Mouse (Mus musculus) liver, adult 2 months (tissue): ENCODE measurements around the gene Kcnq1. TPM values are rescaled to one million over a fixed set of nuclear protein-coding genes. Genes with fewer than 3 reads are reported as not detected.

Source experiments
- DNase-seq: peaks from one replicate; pipeline ENCODE4 v3.0.0-alpha.2; 2011; ENCODE audit warnings: low read depth, low spot score; ENCODE audit errors: extremely low read depth
- H3K27ac ChIP-seq: fragments of 200-500 bp; replicated peaks from 2 replicates; pipeline ENCODE4 v1.5.1; 2012; ENCODE audit warnings: low read depth, mild to moderate bottlenecking, control low read depth, inconsistent platforms, low read length; ENCODE audit not compliant: insufficient read depth
- H3K27me3 ChIP-seq: fragments of 200-500 bp; 2 replicates; pipeline ENCODE4 v1.6.1; 2012; ENCODE audit warnings: mild to moderate bottlenecking, moderate library complexity, low read length, inconsistent platforms; ENCODE audit not compliant: control insufficient read depth, insufficient read depth
- H3K36me3 ChIP-seq: fragments of 200-500 bp; 2 replicates; pipeline ENCODE4 v1.6.1; 2012; ENCODE audit warnings: low read length, inconsistent platforms; ENCODE audit not compliant: control insufficient read depth, insufficient read depth
- H3K4me1 ChIP-seq: fragments of 200-500 bp; 2 replicates; pipeline ENCODE4 v1.6.1; 2011; ENCODE audit warnings: low read length; ENCODE audit not compliant: control insufficient read depth, insufficient read depth
- H3K4me3 ChIP-seq: fragments of 200-500 bp; 2 replicates; pipeline ENCODE4 v1.5.1; 2011; ENCODE audit warnings: low read depth, mild to moderate bottlenecking, control low read depth, low read length, moderate library complexity; ENCODE audit not compliant: insufficient read depth
- H3K79me2 ChIP-seq: fragments of 200-500 bp; 2 replicates; pipeline ENCODE4 v1.6.1; 2012; ENCODE audit warnings: inconsistent platforms, mild to moderate bottlenecking, low read length, moderate library complexity; ENCODE audit not compliant: control insufficient read depth, insufficient read depth
- H3K9ac ChIP-seq: fragments of 200-500 bp; 2 replicates; pipeline ENCODE4 v1.6.1; 2012; ENCODE audit warnings: low read depth, mild to moderate bottlenecking, control low read depth, inconsistent platforms, low read length
- CTCF ChIP-seq: fragments of 200-500 bp; IDR thresholded peaks from 2 replicates; pipeline ENCODE4 v1.5.1; 2011; ENCODE audit warnings: low read depth, low read length, control low read depth
- POLR2A ChIP-seq: fragments of 200-500 bp; IDR thresholded peaks from 2 replicates; pipeline ENCODE4 v1.6.1; 2011; ENCODE audit warnings: low read length, control low read depth; ENCODE audit not compliant: insufficient read depth; ENCODE audit errors: extremely low read depth
- WGBS: fragments of 180-500 bp; shearing (Covaris S2); methylation state at CpG from one replicate; pipeline ENCODE4 v1.1.7; 2018; 5-methylcytosine and 5-hydroxymethylcytosine counted together
- polyA plus RNA-seq: library from polyadenylated mRNA; depleted of rRNA; stranded (reverse); fragments of >200 nt; gene quantifications from 2 replicates; pipeline ENCODE4 v1.2.3, GENCODE M21; 2012
- total RNA-seq: library from RNA; depleted of rRNA; stranded (reverse); fragments of >200 nt; gene quantifications from 2 replicates; pipeline ENCODE4 v1.2.3, GENCODE M21; 2014

Kcnq1 gene
- total and polyA plus RNA-seq, 2 experiments, result 1.3 to 2.5 TPM

GRCm38 (mm10) chr7:143253126-143253871 is 147.1 kb downstream of the Kcnq1 start:
- Histone ChIP-seq H3K36me3 (peaks cover 5% of the 10 kb centered on the region), H3K4me1 (no peaks in the 10 kb centered on the region), H3K27me3 (no peaks in the 10 kb centered on the region), H3K9ac (no peak overlapping the region), H3K79me2 (no peaks in the 10 kb centered on the region; the same call in 1 of the 2 replicates), H3K4me3 (no peak overlapping the region), H3K27ac (no peak overlapping the region)
- WGBS, result 96% methylated on average over 6 of the region's 6 CpGs
- TF ChIP-seq POLR2A, result no peak
- TF ChIP-seq CTCF, result no peak
- DNase-seq, result no peak

GRCm38 (mm10) chr7:143254901-143255300 is 148.7 kb downstream of the Kcnq1 start:
- H3K36me3 ChIP-seq, result peaks cover 5% of the 10 kb centered on the region
- 100% methylated on average over 2 of the region's 2 CpGs for WGBS
- no peak overlapping the region for H3K4me3 ChIP-seq
- no peaks in the 10 kb centered on the region for H3K4me1 ChIP-seq
- DNase-seq, result no peak
- H3K9ac ChIP-seq, result no peak overlapping the region
- H3K79me2 ChIP-seq, result no peaks in the 10 kb centered on the region; the same call in 1 of the 2 replicates
- no peak overlapping the region for H3K27ac ChIP-seq
- TF ChIP-seq POLR2A (no peak), CTCF (no peak)
- H3K27me3 ChIP-seq, result no peaks in the 10 kb centered on the region

- Histone ChIP-seq H3K79me2 (peaks cover 5% of the 10 kb centered on the region; the same call in 1 of the 2 replicates), H3K9ac (no peak overlapping the region), H3K27ac (no peak overlapping the region), H3K27me3 (no peaks in the 10 kb centered on the region), H3K4me3 (no peak overlapping the region), H3K4me1 (no peaks in the 10 kb centered on the region), H3K36me3 (peaks cover 2% of the 10 kb centered on the region; the same call in 1 of the 2 replicates)
- no peak for DNase-seq
- TF ChIP-seq CTCF, result no peak
- no peak for TF ChIP-seq POLR2A
These were observed 155.1 kb downstream of the Kcnq1 start for GRCm38 (mm10) chr7:143261246-143261645.

GRCm38 (mm10) chr7:143263557-143263956 is 157.4 kb downstream of the Kcnq1 start:
- no peaks in the 10 kb centered on the region for H3K27me3 ChIP-seq
- TF ChIP-seq CTCF, result no peak
- TF ChIP-seq POLR2A, result no peak
- H3K4me1 ChIP-seq, result no peaks in the 10 kb centered on the region
- H3K27ac ChIP-seq, result no peak overlapping the region
- no peak overlapping the region for H3K4me3 ChIP-seq
- H3K36me3 ChIP-seq, result no peaks in the 10 kb centered on the region
- H3K9ac ChIP-seq, result no peak overlapping the region
- peaks cover 9% of the 10 kb centered on the region; the same call in 1 of the 2 replicates for H3K79me2 ChIP-seq
- no peak for DNase-seq
- 92% methylated on average over 3 of the region's 3 CpGs for WGBS

DNA sequence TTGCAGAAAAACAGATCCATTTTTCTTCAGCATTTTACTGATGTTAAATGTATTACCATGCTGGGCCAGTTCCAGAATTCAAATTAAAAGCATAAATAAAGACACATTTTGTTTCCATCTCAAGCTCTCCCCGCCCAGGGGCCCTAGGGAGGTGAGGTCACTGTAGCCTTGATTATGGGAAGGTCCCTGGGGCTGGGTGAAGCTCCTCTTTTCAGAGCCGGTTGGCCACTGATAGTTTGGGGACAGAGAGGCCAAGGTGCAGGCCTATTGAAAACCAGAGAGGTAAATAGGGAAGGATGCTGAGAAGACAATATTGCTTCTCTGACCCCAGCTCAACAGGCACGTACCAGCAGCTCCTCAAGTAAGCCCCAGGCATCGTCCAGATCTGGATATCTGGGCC is 157.8 kb downstream of the Kcnq1 start:
- no peaks in the 10 kb centered on the region for H3K36me3 ChIP-seq
- H3K79me2 ChIP-seq, result peaks cover 9% of the 10 kb centered on the region; the same call in 1 of the 2 replicates
- no peaks in the 10 kb centered on the region for H3K4me1 ChIP-seq
- DNase-seq, result no peak
- 83% methylated on average over 4 of the region's 4 CpGs for WGBS
- H3K27ac ChIP-seq, result no peak overlapping the region
- TF ChIP-seq POLR2A, result no peak
- TF ChIP-seq CTCF, result no peak
- H3K4me3 ChIP-seq, result no peak overlapping the region
- H3K27me3 ChIP-seq, result no peaks in the 10 kb centered on the region
- H3K9ac ChIP-seq, result no peak overlapping the region

GRCm38 (mm10) chr7:143265386-143265785 is 159.2 kb downstream of the Kcnq1 start:
- Histone ChIP-seq H3K9ac (no peak overlapping the region), H3K27ac (no peak overlapping the region), H3K79me2 (peaks cover 9% of the 10 kb centered on the region; the same call in 1 of the 2 replicates), H3K36me3 (no peaks in the 10 kb centered on the region), H3K27me3 (no peaks in the 10 kb centered on the region), H3K4me3 (no peak overlapping the region), H3K4me1 (no peaks in the 10 kb centered on the region)
- 92% methylated on average over 11 of the region's 11 CpGs for WGBS
- TF ChIP-seq CTCF (no peak), POLR2A (no peak)
- no peak for DNase-seq
